Mouse (Mus musculus) kidney, embryonic 15.5 days (tissue): ENCODE measurements at regions not wholly inside any gene's neighbourhood (a gene's known extent, or its start where the extent isn't known, plus 50 kb on each side); places are given as distances from the start of the nearest gene placed in this dataset.
A peak's percentile ranks its signal among the peaks of the same experiment; 100 is the strongest.

ENCODE experiments used
- ATAC-seq: fragments of 200-750 bp; cut with Nextera tagmentation; replicated peaks from 2 replicates; pipeline ENCODE4 v1.8.0; 2017; ENCODE audit warnings: moderate TSS enrichment; ENCODE audit not compliant: low FRiP score
- H3K27ac ChIP-seq: fragments of 300-500 bp; sonication (generic); 2 replicates; pipeline ENCODE4 v1.5.1; 2015; ENCODE audit warnings: mild to moderate bottlenecking, inconsistent platforms
- H3K27me3 ChIP-seq: fragments of 300-500 bp; sonication (generic); 2 replicates; pipeline ENCODE4 v1.6.1; 2015; ENCODE audit warnings: inconsistent platforms
- H3K36me3 ChIP-seq: fragments of 300-500 bp; sonication (generic); 2 replicates; pipeline ENCODE4 v1.6.1; 2015; ENCODE audit warnings: inconsistent platforms
- H3K4me1 ChIP-seq: fragments of 300-500 bp; sonication (generic); 2 replicates; pipeline ENCODE4 v1.6.1; 2015; ENCODE audit warnings: inconsistent platforms
- H3K4me2 ChIP-seq: fragments of 300-500 bp; sonication (generic); 2 replicates; pipeline ENCODE4 v1.6.1; 2015; ENCODE audit warnings: moderate library complexity, mild to moderate bottlenecking, inconsistent platforms
- H3K4me3 ChIP-seq: fragments of 300-500 bp; sonication (generic); replicated peaks from 2 replicates; pipeline ENCODE4 v1.5.1; 2015; ENCODE audit warnings: mild to moderate bottlenecking, inconsistent platforms
- H3K9ac ChIP-seq: fragments of 300-500 bp; sonication (generic); 2 replicates; pipeline ENCODE4 v1.6.1; 2015; ENCODE audit warnings: mild to moderate bottlenecking, inconsistent platforms
- H3K9me3 ChIP-seq: fragments of 300-500 bp; sonication (generic); replicated peaks from 2 replicates; pipeline ENCODE4 v1.6.1; 2016; ENCODE audit warnings: inconsistent platforms
- WGBS: fragments of 180-500 bp; shearing (Covaris S2); methylation state at CpG from one replicate; pipeline ENCODE4 v1.1.7; 2015; ENCODE audit warnings: mixed read lengths; 5-methylcytosine and 5-hydroxymethylcytosine counted together

GRCm38 (mm10) chr11:95198196-95198595 is 52.1 kb upstream of the Dlx4 start:
- Histone ChIP-seq H3K9me3 (no peaks in the 10 kb centered on the region), H3K4me1 (peaks cover 24% of the 10 kb centered on the region), H3K27ac (no peak overlapping the region), H3K4me2 (no peak overlapping the region), H3K9ac (no peak overlapping the region), H3K27me3 (peaks cover 53% of the 10 kb centered on the region), H3K4me3 (no peak overlapping the region), H3K36me3 (no peaks in the 10 kb centered on the region)
- WGBS, result 48% methylated on average over 13 of the region's 13 CpGs
- ATAC-seq, result no peak

DNA sequence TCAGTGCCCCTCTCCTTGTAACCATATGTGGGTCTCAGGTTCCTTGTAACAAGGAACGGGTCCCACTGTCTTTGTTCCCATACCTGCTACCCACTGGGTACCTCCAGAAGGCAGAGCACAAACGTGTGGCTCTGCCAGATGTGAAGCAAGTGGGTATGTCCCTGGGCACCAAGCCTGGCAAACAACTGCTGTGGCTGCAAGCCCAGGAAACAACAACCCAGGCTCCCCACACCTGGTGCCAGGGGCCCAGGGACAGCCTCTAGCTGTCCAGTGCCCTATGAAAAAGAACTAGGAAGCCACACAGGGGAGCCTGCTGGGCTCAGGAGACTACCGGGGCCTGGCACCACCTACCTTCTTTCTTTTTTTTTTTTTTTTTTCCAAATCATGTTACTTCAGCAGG is 54.9 kb upstream of the Dlx4 start:
- Histone ChIP-seq H3K4me3 (no peak overlapping the region), H3K27me3 (peaks cover 69% of the 10 kb centered on the region), H3K9me3 (no peaks in the 10 kb centered on the region), H3K4me2 (no peak overlapping the region), H3K36me3 (no peaks in the 10 kb centered on the region), H3K4me1 (peaks cover 26% of the 10 kb centered on the region), H3K27ac (no peak overlapping the region), H3K9ac (no peak overlapping the region)
- ATAC-seq, result no peak
- WGBS, result 72% methylated on average over 3 of the region's 3 CpGs

GRCm38 (mm10) chr11:95210185-95211030 is 50.9 kb upstream of the Tac4 start:
- Histone ChIP-seq H3K4me3 (peak overlapping the region; percentile 38), H3K36me3 (no peaks in the 10 kb centered on the region), H3K9ac (0 out of 2 replicates have a peak overlapping the region, but pooled peaks have one; percentile 2), H3K27ac (peak overlapping the region; percentile 37; the same call in 1 of the 2 replicates), H3K4me1 (peaks cover 32% of the 10 kb centered on the region), H3K4me2 (peak overlapping the region; percentile 67), H3K27me3 (peaks cover 20% of the 10 kb centered on the region; the same call in 1 of the 2 replicates), H3K9me3 (no peaks in the 10 kb centered on the region)
- peak; percentile 89 for ATAC-seq
- 2% methylated on average over 22 of the region's 22 CpGs for WGBS

GRCm38 (mm10) chr11:95211031-95211425 is 50.3 kb upstream of the Tac4 start:
- Histone ChIP-seq H3K9me3 (no peaks in the 10 kb centered on the region), H3K27me3 (peaks cover 20% of the 10 kb centered on the region; the same call in 1 of the 2 replicates), H3K4me2 (peak overlapping the region; percentile 67), H3K27ac (peak overlapping the region; percentile 10; the same call in 1 of the 2 replicates), H3K9ac (no peak overlapping the region), H3K4me1 (peaks cover 28% of the 10 kb centered on the region), H3K36me3 (no peaks in the 10 kb centered on the region), H3K4me3 (peak overlapping the region; percentile 38; the same call in 1 of the 2 replicates)
- ATAC-seq, result peak; percentile 26; the same call in 1 of the 2 replicates
- 19% methylated on average over 5 of the region's 5 CpGs for WGBS
